Mouse (Mus musculus) embryonic fibroblast, embryonic 13.5 days (primary cell): ENCODE results near the gene Rnf150.

ENCODE experiments used
- CTCF ChIP-seq: IDR thresholded peaks from 2 replicates; pipeline ENCODE4 v1.5.1; 2011; ENCODE audit warnings: mild to moderate bottlenecking, control low read depth, low read length, moderate library complexity, borderline replicate concordance; ENCODE audit not compliant: insufficient read depth
- POLR2A ChIP-seq: IDR thresholded peaks from 2 replicates; pipeline ENCODE4 v1.6.1; 2011; ENCODE audit warnings: low read depth, mild to moderate bottlenecking, control low read depth, low read length, moderate library complexity

DNA sequence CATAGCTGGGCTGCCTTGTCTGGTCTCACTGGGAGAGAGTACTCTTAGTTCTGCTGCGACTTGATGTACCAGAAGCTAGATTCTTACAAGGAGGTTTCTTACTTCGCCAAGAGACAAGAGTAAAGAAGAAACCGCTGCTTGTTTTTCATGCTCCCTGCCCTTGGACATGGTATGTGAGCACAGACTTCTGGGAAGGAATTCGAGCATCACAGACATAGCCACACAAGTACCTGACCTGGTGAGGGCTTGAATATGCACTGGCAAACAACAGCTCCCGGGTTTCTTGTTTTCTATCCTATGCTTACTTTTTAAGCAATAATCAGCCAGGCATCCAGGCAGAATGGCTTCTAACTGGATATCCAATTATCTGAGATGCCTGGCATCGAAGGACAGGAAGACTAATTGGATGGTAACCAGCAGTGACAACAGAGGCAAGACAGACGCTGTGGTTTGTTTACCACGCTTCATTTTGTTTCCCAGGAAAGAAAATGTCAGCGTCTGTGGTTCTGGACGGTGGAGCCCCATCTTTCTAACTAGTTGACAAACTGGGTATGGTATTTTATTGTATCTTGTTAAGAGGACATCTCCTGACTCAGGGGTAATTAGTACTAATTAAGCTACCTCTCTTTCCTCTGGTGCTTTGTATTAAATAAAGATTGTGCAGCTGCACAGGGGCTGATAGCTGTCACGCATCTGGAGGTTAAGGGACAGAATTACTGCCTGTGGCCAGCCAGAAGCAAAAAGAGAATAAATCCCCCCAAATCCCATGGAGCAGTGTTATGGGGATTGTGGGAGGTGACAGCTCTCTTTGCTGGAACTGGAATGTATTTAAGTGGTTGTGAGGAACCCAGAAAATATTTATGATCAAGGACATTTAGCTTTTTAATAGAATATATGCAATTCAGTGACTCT lies 36.8 kb upstream of the Rnf150 start:
- TF ChIP-seq POLR2A (no peak), CTCF (no peak)
